Mouse (Mus musculus) skeletal muscle tissue, adult 2 months (tissue): ENCODE results near the gene Zmiz1.

ENCODE experiments used
- DNase-seq: peaks from one replicate; pipeline ENCODE4 v3.0.0-alpha.2; 2012; ENCODE audit warnings: low read depth, low spot score

The Zmiz1 gene

GRCm38 (mm10) chr14:25555848-25556247, 96.9 kb downstream of the Zmiz1 start:
- no peak for DNase-seq

GRCm38 (mm10) chr14:25557014-25557413, 98.0 kb downstream of the Zmiz1 start:
- DNase-seq = no peak

- DNase-seq = no peak
Measured at GRCm38 (mm10) chr14:25558479-25558878, 99.5 kb downstream of the Zmiz1 start.

- DNase-seq = no peak
Measured at GRCm38 (mm10) chr14:25559907-25560306, 100.9 kb downstream of the Zmiz1 start.

- DNase-seq = no peak
Measured at GRCm38 (mm10) chr14:25560841-25561240, 101.9 kb downstream of the Zmiz1 start.

- no peak for DNase-seq
Measured at GRCm38 (mm10) chr14:25561716-25562115, 102.7 kb downstream of the Zmiz1 start.

GRCm38 (mm10) chr14:25562447-25562846, 103.5 kb downstream of the Zmiz1 start:
- DNase-seq = no peak

GRCm38 (mm10) chr14:25562909-25563308, 103.9 kb downstream of the Zmiz1 start:
- DNase-seq = no peak

GRCm38 (mm10) chr14:25564577-25564976, 105.6 kb downstream of the Zmiz1 start:
- no peak for DNase-seq

- peak; percentile 68 for DNase-seq
Measured at GRCm38 (mm10) chr14:25565344-25566088, 106.5 kb downstream of the Zmiz1 start.

GRCm38 (mm10) chr14:25567245-25567644, 108.3 kb downstream of the Zmiz1 start:
- no peak for DNase-seq

GRCm38 (mm10) chr14:25567837-25568236, 108.9 kb downstream of the Zmiz1 start:
- no peak for DNase-seq

- DNase-seq = no peak
Measured at GRCm38 (mm10) chr14:25574047-25574870, 115.3 kb downstream of the Zmiz1 start.

GRCm38 (mm10) chr14:25576642-25577041, 117.7 kb downstream of the Zmiz1 start:
- DNase-seq = no peak

GRCm38 (mm10) chr14:25577431-25577830, 118.4 kb downstream of the Zmiz1 start:
- no peak for DNase-seq

- no peak for DNase-seq
Measured at GRCm38 (mm10) chr14:25579597-25579996, 120.6 kb downstream of the Zmiz1 start.

- DNase-seq = no peak
Measured at GRCm38 (mm10) chr14:25580397-25580796, 121.4 kb downstream of the Zmiz1 start.

GRCm38 (mm10) chr14:25582603-25583002, 123.6 kb downstream of the Zmiz1 start:
- DNase-seq = no peak

GRCm38 (mm10) chr14:25583899-25584298, 124.9 kb downstream of the Zmiz1 start:
- no peak for DNase-seq

GRCm38 (mm10) chr14:25585545-25586301, 126.7 kb downstream of the Zmiz1 start:
- no peak for DNase-seq

- DNase-seq = no peak
Measured at GRCm38 (mm10) chr14:25586846-25587486, 128.0 kb downstream of the Zmiz1 start.
